Mouse (Mus musculus) kidney, adult 2 months (tissue): ENCODE measurements at regions not wholly inside any gene's neighbourhood (a gene's known extent, or its start where the extent isn't known, plus 50 kb on each side); places are given as distances from the start of the nearest gene placed in this dataset.

Source experiments
- CTCF ChIP-seq: fragments of 200-500 bp; conservative IDR thresholded peaks from 2 replicates; pipeline ENCODE4 v1.5.1; 2011; ENCODE audit warnings: low read depth, mild to moderate bottlenecking, control low read depth, low read length, moderate library complexity, mixed read lengths; ENCODE audit not compliant: insufficient read depth, insufficient read length
- POLR2A ChIP-seq: fragments of 200-500 bp; IDR thresholded peaks from one replicate; pipeline ENCODE4 v1.6.1; 2011; ENCODE audit warnings: low read depth, low read length, control low read depth

GRCm38 (mm10) chr15:74326661-74327060, 309.5 kb downstream of the Mroh4 start:
- no peak for TF ChIP-seq CTCF
- no peak for TF ChIP-seq POLR2A
